Mouse (Mus musculus) limb, embryonic 10.5 days (tissue): ENCODE measurements around the gene Prdm9. TPM values are rescaled to one million over a fixed set of nuclear protein-coding genes. Genes with fewer than 3 reads are reported as not detected.
"Not testable (repeated sequence)": the region's sequence is repeated elsewhere in the genome, so short reads cannot be mapped to it uniquely, and the experiment has no call there.

Experiments
- DNase-seq: peaks from one replicate; pipeline ENCODE4 v3.0.0-alpha.2; 2017; ENCODE audit warnings: low spot score
- H3K27ac ChIP-seq: fragments of 300-500 bp; sonication (generic); 2 replicates; pipeline ENCODE4 v1.5.1; 2016; ENCODE audit warnings: mild to moderate bottlenecking
- H3K27me3 ChIP-seq: fragments of 300-500 bp; sonication (generic); 2 replicates; pipeline ENCODE4 v1.6.1; 2016; ENCODE audit warnings: low read depth, mild to moderate bottlenecking; ENCODE audit not compliant: poor library complexity, severe bottlenecking
- H3K36me3 ChIP-seq: fragments of 300-500 bp; sonication (generic); 2 replicates; pipeline ENCODE4 v1.6.1; 2016; ENCODE audit warnings: mild to moderate bottlenecking, moderate library complexity
- H3K4me1 ChIP-seq: fragments of 300-500 bp; sonication (generic); 2 replicates; pipeline ENCODE4 v1.6.1; 2016
- H3K4me3 ChIP-seq: fragments of 300-500 bp; sonication (generic); 2 replicates; pipeline ENCODE4 v1.5.1; 2016; ENCODE audit warnings: mild to moderate bottlenecking, moderate library complexity
- H3K9me3 ChIP-seq: fragments of 300-500 bp; sonication (generic); replicated peaks from 2 replicates; pipeline ENCODE4 v1.6.1; 2016; ENCODE audit warnings: mild to moderate bottlenecking
- WGBS: fragments of 180-500 bp; shearing (Covaris S2); methylation state at CpG from one replicate; pipeline ENCODE4 v1.1.7; 2016; 5-methylcytosine and 5-hydroxymethylcytosine counted together
- polyA plus RNA-seq: library from polyadenylated mRNA; unstranded; fragments of >200 nt; fragmentation: Nextera tagmentation; extraction: Ambion mirVana; gene quantifications from 2 replicates; pipeline ENCODE4 v1.2.1, GENCODE M21; 2016

The Prdm9 gene
- polyA plus RNA-seq, 1 experiment from 2014 or later, result 1.9 TPM

GRCm38 (mm10) chr17:15549713-15550112 lies 14.4 kb downstream of the Prdm9 start:
- H3K4me3 ChIP-seq, result no peak overlapping the region
- peaks cover 3% of the 10 kb centered on the region; the same call in 1 of the 2 replicates for H3K4me1 ChIP-seq
- H3K36me3 ChIP-seq, result no peaks in the 10 kb centered on the region
- no peaks in the 10 kb centered on the region for H3K9me3 ChIP-seq
- no peak for DNase-seq
- H3K27ac ChIP-seq, result no peak overlapping the region
- no peaks in the 10 kb centered on the region for H3K27me3 ChIP-seq
- WGBS, result 52% methylated on average over 1 of the region's 1 CpGs

GRCm38 (mm10) chr17:15546440-15546839 lies 17.7 kb downstream of the Prdm9 start:
- H3K9me3 ChIP-seq, result no peaks in the 10 kb centered on the region

DNA sequence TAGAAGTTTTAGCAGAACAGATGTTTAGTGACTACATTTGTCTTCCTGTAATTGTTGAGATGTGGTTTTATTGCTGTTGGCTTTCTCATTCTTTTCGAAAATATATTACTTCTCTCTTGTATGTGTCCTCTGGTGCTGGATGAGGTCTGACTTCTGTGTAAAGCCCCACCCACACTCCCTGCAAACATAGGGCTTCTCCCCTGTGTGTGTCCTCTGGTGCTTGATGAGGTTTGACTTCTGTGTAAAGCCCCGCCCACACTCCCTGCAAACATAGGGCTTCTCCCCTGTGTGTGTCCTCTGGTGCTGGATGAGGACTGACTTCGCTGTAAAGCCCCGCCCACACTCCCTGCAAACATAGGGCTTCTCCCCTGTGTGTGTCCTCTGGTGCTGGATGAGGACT lies 20.3 kb downstream of the Prdm9 start:
- H3K9me3 ChIP-seq, H3K4me3 ChIP-seq, H3K4me1 ChIP-seq, H3K27me3 ChIP-seq, DNase-seq, H3K36me3 ChIP-seq, H3K27ac ChIP-seq: not testable (repeated sequence)
- WGBS, result 67% methylated on average over 4 of the region's 4 CpGs

More at GRCm38 (mm10) chr17:15546440-15546839, 17.7 kb downstream of the Prdm9 start:
- H3K27ac ChIP-seq, result no peak overlapping the region
- no peak for DNase-seq
- no peak overlapping the region for H3K4me3 ChIP-seq
- peaks cover 3% of the 10 kb centered on the region; the same call in 1 of the 2 replicates for H3K4me1 ChIP-seq
- WGBS, result 80% methylated on average over 4 of the region's 4 CpGs
- H3K27me3 ChIP-seq, result no peaks in the 10 kb centered on the region
- no peaks in the 10 kb centered on the region for H3K36me3 ChIP-seq

DNA sequence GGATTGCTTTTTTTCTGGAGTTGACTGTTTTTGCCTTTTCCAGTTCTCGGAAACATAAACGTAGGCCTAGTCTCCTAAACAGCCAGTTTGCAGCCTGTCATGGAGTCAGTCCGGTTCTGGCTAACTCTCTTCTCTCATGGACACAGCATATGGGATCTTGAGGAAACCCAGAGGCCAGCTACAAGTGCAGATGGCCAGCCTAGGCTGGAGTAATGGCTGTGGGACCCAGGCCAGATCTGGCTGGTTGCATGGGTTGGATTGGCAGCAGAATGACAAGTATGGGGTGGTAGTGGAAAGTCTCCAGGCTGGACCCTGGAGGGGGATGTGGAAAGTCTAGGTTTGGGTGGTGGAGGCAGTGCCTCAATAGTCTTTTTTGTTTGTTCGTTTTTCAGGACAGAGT lies 23.8 kb downstream of the Prdm9 start:
- H3K27me3 ChIP-seq, result peaks cover 29% of the 10 kb centered on the region
- no peak overlapping the region for H3K4me3 ChIP-seq
- no peaks in the 10 kb centered on the region for H3K36me3 ChIP-seq
- DNase-seq, result no peak
- WGBS, result 80% methylated on average over 4 of the region's 4 CpGs
- no peak overlapping the region for H3K27ac ChIP-seq
- no peaks in the 10 kb centered on the region for H3K9me3 ChIP-seq
- 0 out of 2 replicates have a peak, but pooled peaks cover 4% of the 10 kb centered on the region for H3K4me1 ChIP-seq

DNA sequence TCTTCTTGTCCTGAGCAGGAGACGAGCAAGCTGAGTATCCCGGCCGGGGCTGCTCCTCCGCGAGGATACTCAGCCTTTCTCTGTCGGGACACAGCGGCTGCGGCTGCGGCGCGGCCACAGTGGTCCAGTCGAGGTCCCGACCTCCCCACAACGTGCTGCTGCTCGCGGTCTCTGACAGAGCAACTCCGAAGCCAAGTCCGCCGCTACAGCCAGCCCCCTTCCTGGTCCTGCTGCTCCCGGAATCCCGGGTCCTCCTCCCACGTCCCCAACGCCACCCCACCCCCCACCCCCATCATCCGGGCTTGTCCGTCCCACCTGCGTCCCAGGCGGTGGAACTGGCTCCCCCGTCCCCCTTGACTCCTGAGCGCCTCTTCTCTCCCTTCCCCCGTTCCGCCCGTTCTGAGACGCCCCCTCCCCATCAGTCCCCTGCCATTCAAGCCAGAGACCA lies 27.7 kb downstream of the Prdm9 start:
- H3K27me3 ChIP-seq, result peaks cover 38% of the 10 kb centered on the region
- peak; percentile 61 for DNase-seq
- no peaks in the 10 kb centered on the region for H3K36me3 ChIP-seq
- no peaks in the 10 kb centered on the region for H3K9me3 ChIP-seq
- peak overlapping the region; percentile 56; the same call in 1 of the 2 replicates for H3K27ac ChIP-seq
- H3K4me1 ChIP-seq, result 0 out of 2 replicates have a peak, but pooled peaks cover 4% of the 10 kb centered on the region
- WGBS, result 1% methylated on average over 33 of the region's 33 CpGs
- peak overlapping the region; percentile 60 for H3K4me3 ChIP-seq

GRCm38 (mm10) chr17:15535943-15536342 lies 28.2 kb downstream of the Prdm9 start:
- 19% methylated on average over 8 of the region's 8 CpGs for WGBS
- H3K4me3 ChIP-seq, result peak overlapping the region; percentile 60
- H3K36me3 ChIP-seq, result no peaks in the 10 kb centered on the region
- DNase-seq, result no peak
- H3K9me3 ChIP-seq, result no peaks in the 10 kb centered on the region
- peaks cover 38% of the 10 kb centered on the region for H3K27me3 ChIP-seq
- no peak overlapping the region for H3K27ac ChIP-seq
- 0 out of 2 replicates have a peak, but pooled peaks cover 4% of the 10 kb centered on the region for H3K4me1 ChIP-seq

DNA sequence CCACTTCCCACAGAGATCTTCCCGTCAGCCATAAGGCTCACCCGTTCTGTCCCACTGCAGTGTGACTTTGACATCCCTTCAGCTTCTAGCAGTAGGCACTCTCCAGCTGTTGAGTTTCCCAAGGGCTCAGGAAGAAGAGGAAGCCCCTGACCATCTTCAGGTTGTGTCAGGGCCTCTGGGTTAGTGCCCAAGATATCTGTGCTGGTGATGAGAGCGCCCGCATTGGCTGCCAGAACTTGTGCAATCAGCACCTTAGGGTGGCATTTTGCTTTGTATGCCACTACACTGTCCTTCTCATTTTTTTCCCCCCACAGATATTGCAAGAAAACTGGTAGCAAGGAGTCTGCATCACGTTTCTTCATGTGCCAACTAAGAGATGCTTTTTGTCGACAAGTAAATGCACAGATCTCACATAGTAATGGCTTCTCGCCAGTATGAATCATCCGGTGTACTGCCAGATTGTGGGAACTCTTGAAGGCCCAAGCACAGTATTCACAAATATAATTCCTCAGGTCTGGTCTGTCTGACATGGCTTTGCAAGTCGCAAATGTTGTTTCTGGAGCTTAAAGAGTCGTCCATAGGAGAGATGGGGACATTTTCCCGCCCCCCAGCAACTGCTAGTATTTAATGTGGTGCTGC lies 28.9 kb downstream of the Prdm9 start:
- H3K9me3 ChIP-seq, result no peaks in the 10 kb centered on the region
- H3K27me3 ChIP-seq, result peaks cover 38% of the 10 kb centered on the region
- H3K4me1 ChIP-seq, result 0 out of 2 replicates have a peak, but pooled peaks cover 4% of the 10 kb centered on the region
- DNase-seq, result no peak
- H3K27ac ChIP-seq, result no peak overlapping the region
- H3K36me3 ChIP-seq, result no peaks in the 10 kb centered on the region
- 68% methylated on average over 11 of the region's 11 CpGs for whole genome bisulfite sequencing
- H3K4me3 ChIP-seq, result no peak overlapping the region

DNA sequence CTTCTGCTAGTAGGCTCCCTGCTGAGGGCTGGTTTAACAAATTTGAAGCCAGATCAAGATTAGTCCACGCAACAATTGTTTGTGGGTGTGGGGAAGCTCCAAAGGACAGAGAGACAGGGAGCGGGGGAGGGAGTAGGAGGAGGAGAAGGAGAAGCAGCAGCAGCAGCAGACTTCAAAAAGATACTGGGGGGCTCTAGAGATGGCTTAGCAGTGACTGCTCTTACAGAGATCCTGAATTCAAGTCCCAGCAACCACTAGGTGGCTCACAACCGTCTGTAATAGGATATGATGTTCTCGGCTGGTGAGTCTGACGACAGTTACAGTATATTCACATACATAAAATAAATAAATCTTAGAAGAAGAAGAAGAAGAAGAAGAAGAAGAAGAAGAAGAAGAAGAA lies 34.0 kb downstream of the Prdm9 start:
- H3K4me1 ChIP-seq, result peaks cover 11% of the 10 kb centered on the region
- H3K27me3 ChIP-seq, result peaks cover 7% of the 10 kb centered on the region
- no peak overlapping the region for H3K4me3 ChIP-seq
- no peaks in the 10 kb centered on the region for H3K9me3 ChIP-seq
- 10% methylated on average over 5 of the region's 5 CpGs for WGBS
- peaks cover 6% of the 10 kb centered on the region for H3K36me3 ChIP-seq
- H3K27ac ChIP-seq, result no peak overlapping the region
- peak; percentile 38 for DNase-seq

- Histone ChIP-seq H3K27ac (no peak overlapping the region), H3K27me3 (no peaks in the 10 kb centered on the region), H3K4me1 (peaks cover 11% of the 10 kb centered on the region), H3K36me3 (peaks cover 19% of the 10 kb centered on the region), H3K4me3 (no peak overlapping the region), H3K9me3 (no peaks in the 10 kb centered on the region)
- 83% methylated on average over 2 of the region's 2 CpGs for WGBS
- DNase-seq, result no peak
Measured at GRCm38 (mm10) chr17:15528887-15529286, 35.3 kb downstream of the Prdm9 start.

GRCm38 (mm10) chr17:15527811-15528136 lies 36.4 kb downstream of the Prdm9 start:
- H3K9me3 ChIP-seq, result no peaks in the 10 kb centered on the region
- H3K27me3 ChIP-seq, result no peaks in the 10 kb centered on the region
- H3K4me3 ChIP-seq, result peak overlapping the region; percentile 80
- H3K27ac ChIP-seq, result peak overlapping the region; percentile 89
- H3K4me1 ChIP-seq, result peaks cover 11% of the 10 kb centered on the region
- H3K36me3 ChIP-seq, result peaks cover 30% of the 10 kb centered on the region
- 62% methylated on average over 3 of the region's 3 CpGs for WGBS
- DNase-seq, result no peak

- Histone ChIP-seq H3K4me1 (peaks cover 11% of the 10 kb centered on the region), H3K4me3 (peak within 1 kb of the TSS; percentile 80), H3K9me3 (no peaks in the 10 kb centered on the region), H3K27me3 (no peaks in the 10 kb centered on the region), H3K36me3 (peaks cover 36% of the 10 kb centered on the region), H3K27ac (peak within 1 kb of the TSS; percentile 89)
- WGBS, result 2% methylated on average over 55 of the region's 55 CpGs
- DNase-seq, result peak; percentile 99
Measured at GRCm38 (mm10) chr17:15526986-15527810, 37.0 kb downstream of the Prdm9 start, which contains the start of gene Pdcd2. Gene Pdcd2 (minus strand): TSS chr17:15527301.

GRCm38 (mm10) chr17:15526304-15526703 lies 37.9 kb downstream of the Prdm9 start:
- Histone ChIP-seq H3K9me3 (no peaks in the 10 kb centered on the region), H3K36me3 (peaks cover 45% of the 10 kb centered on the region), H3K27me3 (no peaks in the 10 kb centered on the region), H3K4me3 (peak overlapping the region; percentile 80), H3K27ac (peak overlapping the region; percentile 89), H3K4me1 (peaks cover 11% of the 10 kb centered on the region)
- no peak for DNase-seq
- WGBS, result 20% methylated on average over 10 of the region's 10 CpGs

DNA sequence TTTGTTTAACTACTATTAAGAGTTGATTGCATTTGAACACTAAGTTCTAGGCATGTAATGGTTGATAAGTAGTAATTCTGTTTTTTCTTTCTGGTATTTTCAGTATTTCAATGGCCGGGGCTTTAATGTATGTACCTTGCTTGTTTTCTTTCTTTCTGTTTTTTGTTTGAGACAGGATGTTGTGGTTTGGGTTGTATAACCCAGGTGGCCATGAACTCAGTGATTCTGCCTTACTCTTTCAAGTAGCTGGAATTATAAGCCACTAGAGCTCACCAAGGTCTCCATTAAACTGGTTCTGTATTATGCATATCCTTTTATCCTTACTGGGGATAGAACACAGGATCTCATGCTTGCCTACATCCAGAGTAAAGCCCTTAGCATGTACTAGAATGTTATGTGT lies 45.4 kb downstream of the Prdm9 start:
- no peaks in the 10 kb centered on the region for H3K9me3 ChIP-seq
- WGBS, result 98% methylated on average over 1 of the region's 1 CpGs
- H3K27ac ChIP-seq, result no peak overlapping the region
- no peaks in the 10 kb centered on the region for H3K27me3 ChIP-seq
- no peaks in the 10 kb centered on the region for H3K4me1 ChIP-seq
- no peak overlapping the region for H3K4me3 ChIP-seq
- no peak for DNase-seq
- peaks cover 99% of the 10 kb centered on the region for H3K36me3 ChIP-seq
